Mouse (Mus musculus) liver, adult 2 months (tissue): Measurements from ENCODE around the gene Col23a1. TPM values are rescaled to one million over a fixed set of nuclear protein-coding genes. Genes with fewer than 3 reads are reported as not detected.

Source experiments
- DNase-seq: peaks from one replicate; pipeline ENCODE4 v3.0.0-alpha.2; 2011; ENCODE audit warnings: low read depth, low spot score; ENCODE audit errors: extremely low read depth
- H3K27ac ChIP-seq: fragments of 200-500 bp; replicated peaks from 2 replicates; pipeline ENCODE4 v1.5.1; 2012; ENCODE audit warnings: low read depth, mild to moderate bottlenecking, control low read depth, inconsistent platforms, low read length; ENCODE audit not compliant: insufficient read depth
- H3K27me3 ChIP-seq: fragments of 200-500 bp; 2 replicates; pipeline ENCODE4 v1.6.1; 2012; ENCODE audit warnings: mild to moderate bottlenecking, moderate library complexity, low read length, inconsistent platforms; ENCODE audit not compliant: control insufficient read depth, insufficient read depth
- H3K36me3 ChIP-seq: fragments of 200-500 bp; 2 replicates; pipeline ENCODE4 v1.6.1; 2012; ENCODE audit warnings: low read length, inconsistent platforms; ENCODE audit not compliant: control insufficient read depth, insufficient read depth
- H3K4me1 ChIP-seq: fragments of 200-500 bp; 2 replicates; pipeline ENCODE4 v1.6.1; 2011; ENCODE audit warnings: low read length; ENCODE audit not compliant: control insufficient read depth, insufficient read depth
- H3K4me3 ChIP-seq: fragments of 200-500 bp; 2 replicates; pipeline ENCODE4 v1.5.1; 2011; ENCODE audit warnings: low read depth, mild to moderate bottlenecking, control low read depth, low read length, moderate library complexity; ENCODE audit not compliant: insufficient read depth
- H3K79me2 ChIP-seq: fragments of 200-500 bp; 2 replicates; pipeline ENCODE4 v1.6.1; 2012; ENCODE audit warnings: inconsistent platforms, mild to moderate bottlenecking, low read length, moderate library complexity; ENCODE audit not compliant: control insufficient read depth, insufficient read depth
- H3K9ac ChIP-seq: fragments of 200-500 bp; 2 replicates; pipeline ENCODE4 v1.6.1; 2012; ENCODE audit warnings: low read depth, mild to moderate bottlenecking, control low read depth, inconsistent platforms, low read length
- CTCF ChIP-seq: fragments of 200-500 bp; IDR thresholded peaks from 2 replicates; pipeline ENCODE4 v1.5.1; 2011; ENCODE audit warnings: low read depth, low read length, control low read depth
- POLR2A ChIP-seq: fragments of 200-500 bp; IDR thresholded peaks from 2 replicates; pipeline ENCODE4 v1.6.1; 2011; ENCODE audit warnings: low read length, control low read depth; ENCODE audit not compliant: insufficient read depth; ENCODE audit errors: extremely low read depth
- WGBS: fragments of 180-500 bp; shearing (Covaris S2); methylation state at CpG from one replicate; pipeline ENCODE4 v1.1.7; 2018; 5-methylcytosine and 5-hydroxymethylcytosine counted together
- polyA plus RNA-seq: library from polyadenylated mRNA; depleted of rRNA; stranded (reverse); fragments of >200 nt; gene quantifications from 2 replicates; pipeline ENCODE4 v1.2.3, GENCODE M21; 2012
- total RNA-seq: library from RNA; depleted of rRNA; stranded (reverse); fragments of >200 nt; gene quantifications from 2 replicates; pipeline ENCODE4 v1.2.3, GENCODE M21; 2014

Gene Col23a1
- total and polyA plus RNA-seq, 2 experiments: 0.05 to 0.09 TPM

DNA sequence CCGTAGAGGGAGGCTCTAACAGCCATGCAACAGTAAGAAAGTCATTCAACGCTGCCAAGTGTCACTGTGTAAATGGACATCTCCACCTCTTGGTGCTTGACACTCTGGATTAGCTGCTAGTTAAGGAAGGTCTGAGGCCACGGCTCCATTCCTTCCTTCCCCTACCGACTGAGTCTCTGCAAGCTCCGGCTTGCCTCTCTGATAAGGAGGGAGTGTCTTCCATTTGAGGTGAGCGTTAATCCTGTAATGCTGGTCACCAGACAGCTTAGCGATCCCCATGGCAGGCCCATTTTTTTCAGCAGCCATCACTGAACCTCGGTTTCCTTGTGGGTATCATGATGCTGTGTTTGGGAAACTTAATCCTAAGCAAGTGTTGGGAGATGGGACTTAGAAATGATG, 140.5 kb downstream of the Col23a1 start:
- DNase-seq: no peak
- WGBS: 61% methylated on average over 8 of the region's 8 CpGs
- H3K36me3 ChIP-seq: no peaks in the 10 kb centered on the region
- H3K4me1 ChIP-seq: no peaks in the 10 kb centered on the region
- H3K27ac ChIP-seq: no peak overlapping the region
- no peak overlapping the region for H3K9ac ChIP-seq
- no peak overlapping the region for H3K4me3 ChIP-seq
- no peaks in the 10 kb centered on the region; the same call in 1 of the 2 replicates for H3K27me3 ChIP-seq
- TF ChIP-seq CTCF: no peak
- TF ChIP-seq POLR2A: no peak
- no peaks in the 10 kb centered on the region for H3K79me2 ChIP-seq

GRCm38 (mm10) chr11:51431287-51431686, 141.6 kb downstream of the Col23a1 start:
- H3K36me3 ChIP-seq: no peaks in the 10 kb centered on the region
- H3K4me1 ChIP-seq: no peaks in the 10 kb centered on the region
- no peak overlapping the region for H3K4me3 ChIP-seq
- WGBS: 81% methylated on average over 3 of the region's 3 CpGs
- TF ChIP-seq POLR2A (no peak), CTCF (no peak)
- H3K9ac ChIP-seq: no peak overlapping the region
- H3K79me2 ChIP-seq: no peaks in the 10 kb centered on the region
- H3K27me3 ChIP-seq: no peaks in the 10 kb centered on the region; the same call in 1 of the 2 replicates
- DNase-seq: no peak
- H3K27ac ChIP-seq: no peak overlapping the region

DNA sequence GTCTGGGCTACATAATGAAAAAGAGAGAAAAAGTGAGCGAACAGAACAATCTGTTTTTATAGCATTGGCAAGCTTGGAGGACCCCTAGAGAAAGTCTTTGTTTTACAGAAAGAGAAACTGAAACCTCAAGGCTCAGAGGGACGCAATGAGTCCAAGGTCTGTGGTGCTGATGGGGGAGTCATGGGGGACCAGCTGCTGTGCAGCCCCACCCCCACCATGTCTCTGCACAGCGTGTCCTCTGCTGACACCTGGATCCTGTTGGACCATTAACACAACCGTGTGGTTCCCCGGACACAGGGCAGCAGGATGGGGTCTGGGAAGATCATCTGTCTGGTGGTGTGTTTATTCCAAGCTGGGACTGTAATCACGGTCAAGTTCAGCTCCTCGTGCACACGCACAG, 142.2 kb downstream of the Col23a1 start:
- TF ChIP-seq POLR2A (no peak), CTCF (no peak)
- no peak for DNase-seq
- Histone ChIP-seq H3K4me1 (no peaks in the 10 kb centered on the region), H3K4me3 (no peak overlapping the region), H3K36me3 (no peaks in the 10 kb centered on the region), H3K27ac (no peak overlapping the region), H3K27me3 (no peaks in the 10 kb centered on the region; the same call in 1 of the 2 replicates), H3K79me2 (no peaks in the 10 kb centered on the region), H3K9ac (no peak overlapping the region)
- 73% methylated on average over 8 of the region's 8 CpGs for WGBS

DNA sequence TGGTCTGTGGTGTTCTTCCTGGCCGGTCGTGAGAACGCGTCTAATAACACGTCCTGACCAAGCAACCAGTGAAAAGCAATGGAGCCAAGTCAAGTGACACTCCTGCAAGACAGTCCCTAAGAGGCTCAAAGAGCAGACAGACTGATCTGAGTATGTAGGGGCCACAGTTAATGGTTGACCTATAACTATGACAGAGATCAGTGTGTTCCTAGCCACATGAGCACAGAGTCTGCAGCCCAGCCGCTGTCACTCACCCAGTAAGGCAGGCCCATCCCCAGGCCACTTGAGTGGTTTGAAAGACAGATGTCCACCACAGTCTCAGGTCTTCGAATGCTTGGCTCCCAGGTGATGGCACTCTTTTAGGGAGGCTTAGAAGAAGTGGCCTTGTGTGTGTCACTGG, 152.3 kb downstream of the Col23a1 start:
- Histone ChIP-seq H3K4me3 (no peak overlapping the region), H3K27ac (no peak overlapping the region), H3K27me3 (no peaks in the 10 kb centered on the region), H3K79me2 (no peaks in the 10 kb centered on the region), H3K4me1 (no peaks in the 10 kb centered on the region), H3K36me3 (no peaks in the 10 kb centered on the region), H3K9ac (no peak overlapping the region)
- no peak for TF ChIP-seq CTCF
- no peak for TF ChIP-seq POLR2A
- no peak for DNase-seq
- WGBS: 93% methylated on average over 7 of the region's 7 CpGs

- no peak for TF ChIP-seq POLR2A
- no peak for TF ChIP-seq CTCF
- H3K27me3 ChIP-seq: no peaks in the 10 kb centered on the region
- WGBS: 72% methylated on average over 8 of the region's 8 CpGs
- no peaks in the 10 kb centered on the region for H3K36me3 ChIP-seq
- no peaks in the 10 kb centered on the region for H3K4me1 ChIP-seq
- no peak for DNase-seq
- no peak overlapping the region for H3K9ac ChIP-seq
- H3K27ac ChIP-seq: no peak overlapping the region
- H3K4me3 ChIP-seq: no peak overlapping the region
- H3K79me2 ChIP-seq: no peaks in the 10 kb centered on the region
Observed at GRCm38 (mm10) chr11:51442599-51442998, 152.9 kb downstream of the Col23a1 start.

DNA sequence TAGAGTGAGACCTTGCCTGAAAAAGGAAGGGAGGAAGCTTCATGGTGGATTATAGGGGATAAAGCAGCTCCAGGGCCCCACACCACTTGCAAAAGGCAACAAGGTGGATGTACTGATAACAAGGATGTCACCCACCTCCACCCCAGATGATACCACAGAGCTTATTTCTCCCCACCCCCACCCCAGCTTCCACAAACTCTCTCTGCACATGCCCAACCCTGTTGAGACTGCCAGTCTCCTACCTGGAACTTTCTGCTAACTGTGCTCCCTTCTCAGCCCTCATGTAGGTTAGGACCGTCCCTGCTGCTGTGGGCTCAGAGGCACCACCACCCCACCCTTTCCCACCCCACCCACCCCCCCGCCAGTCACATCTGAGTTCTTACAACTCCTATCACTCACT, 154.1 kb downstream of the Col23a1 start:
- 53% methylated on average over 2 of the region's 2 CpGs for WGBS
- Histone ChIP-seq H3K4me1 (no peaks in the 10 kb centered on the region), H3K36me3 (no peaks in the 10 kb centered on the region), H3K27me3 (no peaks in the 10 kb centered on the region), H3K9ac (no peak overlapping the region), H3K4me3 (no peak overlapping the region), H3K79me2 (no peaks in the 10 kb centered on the region), H3K27ac (no peak overlapping the region)
- TF ChIP-seq POLR2A (no peak), CTCF (no peak)
- no peak for DNase-seq
